Mouse (Mus musculus) neural tube, embryonic 14.5 days (tissue): ENCODE measurements at regions not wholly inside any gene's neighbourhood (a gene's known extent, or its start where the extent isn't known, plus 50 kb on each side); places are given as distances from the start of the nearest gene placed in this dataset.
A peak's percentile ranks its signal among the peaks of the same experiment; 100 is the strongest.

Experiments used
- ATAC-seq: fragments of 200-750 bp; cut with Nextera tagmentation; 2 replicates; pipeline ENCODE4 v1.8.0; 2017; ENCODE audit warnings: low read depth, mild to moderate bottlenecking, moderate TSS enrichment, moderate library complexity
- H3K27ac ChIP-seq: fragments of 300-500 bp; sonication (generic); 2 replicates; pipeline ENCODE4 v1.5.1; 2014; ENCODE audit warnings: low read depth, mild to moderate bottlenecking, control low read depth, low read length, moderate library complexity, mixed read lengths
- H3K27me3 ChIP-seq: fragments of 300-500 bp; sonication (generic); 2 replicates; pipeline ENCODE4 v1.6.1; 2014; ENCODE audit warnings: low read length; ENCODE audit not compliant: control insufficient read depth, insufficient read depth
- H3K36me3 ChIP-seq: fragments of 300-500 bp; sonication (generic); 2 replicates; pipeline ENCODE4 v1.6.1; 2014; ENCODE audit warnings: low read length, mixed read lengths; ENCODE audit not compliant: control insufficient read depth, insufficient read depth
- H3K4me1 ChIP-seq: fragments of 300-500 bp; sonication (generic); 2 replicates; pipeline ENCODE4 v1.6.1; 2014; ENCODE audit warnings: low read length; ENCODE audit not compliant: control insufficient read depth, insufficient read depth
- H3K4me2 ChIP-seq: fragments of 300-500 bp; sonication (generic); 2 replicates; pipeline ENCODE4 v1.6.1; 2014; ENCODE audit warnings: mild to moderate bottlenecking, low read depth, low read length, control low read depth
- H3K4me3 ChIP-seq: fragments of 300-500 bp; sonication (generic); 2 replicates; pipeline ENCODE4 v1.5.1; 2014; ENCODE audit warnings: low read depth, low read length, control low read depth, mixed read lengths
- H3K9ac ChIP-seq: fragments of 300-500 bp; sonication (generic); replicated peaks from 2 replicates; pipeline ENCODE4 v1.6.1; 2014; ENCODE audit warnings: low read depth, mild to moderate bottlenecking, control low read depth, low read length, mixed read lengths
- H3K9me3 ChIP-seq: fragments of 300-500 bp; sonication (generic); 2 replicates; pipeline ENCODE4 v1.6.1; 2016; ENCODE audit warnings: low read length; ENCODE audit not compliant: control insufficient read depth
- WGBS: fragments of 180-500 bp; shearing (Covaris S2); extraction: QIAGEN DNeasy Blood & Tissue Kit; methylation state at CpG from one replicate; pipeline ENCODE4 v1.1.7; 2014; 5-methylcytosine and 5-hydroxymethylcytosine counted together

DNA sequence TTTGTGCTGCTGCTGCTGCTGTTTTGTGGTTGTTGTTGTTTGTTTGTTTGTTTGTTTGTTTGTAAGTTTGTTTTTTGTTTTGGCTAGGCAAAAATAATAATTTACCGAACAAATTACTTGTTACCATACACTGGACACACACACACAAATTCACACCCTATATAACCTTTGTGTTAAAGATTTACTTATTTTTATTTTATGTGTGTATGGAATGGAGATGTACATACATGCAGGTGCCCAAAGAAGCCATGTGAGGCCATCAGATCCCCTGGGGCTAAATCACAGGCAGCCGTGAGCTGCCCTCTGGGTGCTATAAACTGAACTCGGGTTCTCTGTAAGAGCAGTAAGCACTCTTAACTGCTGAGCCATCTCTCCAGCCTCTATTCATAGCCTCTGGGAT is 56.0 kb downstream of the Pttg1 start:
- ATAC-seq: no peak
- H3K4me1 ChIP-seq: no peaks in the 10 kb centered on the region
- no peaks in the 10 kb centered on the region for H3K27me3 ChIP-seq
- H3K27ac ChIP-seq: no peak overlapping the region
- no peaks in the 10 kb centered on the region for H3K36me3 ChIP-seq
- no peak overlapping the region for H3K9ac ChIP-seq
- no peaks in the 10 kb centered on the region for H3K9me3 ChIP-seq
- 61% methylated on average over 3 of the region's 3 CpGs for WGBS
- H3K4me2 ChIP-seq: no peak overlapping the region
- no peak overlapping the region for H3K4me3 ChIP-seq

DNA sequence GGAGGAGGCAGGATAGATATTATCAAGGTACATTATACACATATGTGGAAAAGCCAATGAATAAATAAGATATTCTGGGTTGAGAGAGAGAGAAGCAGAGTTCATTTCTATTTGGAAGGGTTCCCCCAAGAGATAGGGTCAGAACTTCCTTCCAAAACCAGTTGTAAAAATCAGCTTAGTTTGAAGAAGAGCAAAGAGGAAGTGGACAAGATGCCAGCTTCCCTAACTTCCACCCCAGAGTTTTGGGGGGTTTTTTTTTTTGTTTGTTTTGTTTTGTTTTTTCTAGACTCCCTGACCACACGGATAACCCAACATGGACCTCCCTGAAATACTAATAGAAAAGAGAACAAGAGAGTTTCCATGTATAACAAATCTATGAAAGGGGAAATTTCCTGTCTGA is 57.7 kb downstream of the Pttg1 start:
- H3K9me3 ChIP-seq: no peaks in the 10 kb centered on the region
- WGBS: 88% methylated on average over 1 of the region's 1 CpGs
- H3K27ac ChIP-seq: no peak overlapping the region
- no peak overlapping the region for H3K4me3 ChIP-seq
- ATAC-seq: no peak
- no peak overlapping the region for H3K9ac ChIP-seq
- no peaks in the 10 kb centered on the region for H3K36me3 ChIP-seq
- no peaks in the 10 kb centered on the region for H3K4me1 ChIP-seq
- H3K27me3 ChIP-seq: no peaks in the 10 kb centered on the region
- no peak overlapping the region for H3K4me2 ChIP-seq

DNA sequence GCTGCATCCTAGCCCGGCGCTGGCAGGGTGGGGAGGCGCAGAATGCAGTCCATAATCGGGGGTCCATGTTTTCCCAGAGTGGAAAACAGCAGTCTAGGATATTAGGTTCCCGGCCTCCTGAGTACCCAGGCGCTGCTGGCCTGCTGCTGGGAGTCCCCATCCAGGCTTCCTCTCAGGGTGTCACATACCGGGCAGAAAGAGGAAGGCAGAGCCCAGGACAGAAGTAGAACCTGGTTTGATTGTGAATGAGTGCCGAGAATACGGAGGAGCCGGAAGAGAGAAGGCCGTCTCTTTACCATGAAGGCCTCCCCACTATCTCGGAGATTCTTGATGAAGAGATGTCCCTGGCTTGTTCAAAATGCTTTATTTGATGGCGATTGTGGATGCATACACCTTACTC is 64.2 kb downstream of the Pttg1 start:
- no peaks in the 10 kb centered on the region for H3K4me1 ChIP-seq
- H3K27me3 ChIP-seq: no peaks in the 10 kb centered on the region
- no peak overlapping the region for H3K4me2 ChIP-seq
- 76% methylated on average over 13 of the region's 13 CpGs for WGBS
- H3K9me3 ChIP-seq: no peaks in the 10 kb centered on the region
- ATAC-seq: no peak
- H3K4me3 ChIP-seq: no peak overlapping the region
- H3K27ac ChIP-seq: no peak overlapping the region
- no peaks in the 10 kb centered on the region for H3K36me3 ChIP-seq
- H3K9ac ChIP-seq: no peak overlapping the region

DNA sequence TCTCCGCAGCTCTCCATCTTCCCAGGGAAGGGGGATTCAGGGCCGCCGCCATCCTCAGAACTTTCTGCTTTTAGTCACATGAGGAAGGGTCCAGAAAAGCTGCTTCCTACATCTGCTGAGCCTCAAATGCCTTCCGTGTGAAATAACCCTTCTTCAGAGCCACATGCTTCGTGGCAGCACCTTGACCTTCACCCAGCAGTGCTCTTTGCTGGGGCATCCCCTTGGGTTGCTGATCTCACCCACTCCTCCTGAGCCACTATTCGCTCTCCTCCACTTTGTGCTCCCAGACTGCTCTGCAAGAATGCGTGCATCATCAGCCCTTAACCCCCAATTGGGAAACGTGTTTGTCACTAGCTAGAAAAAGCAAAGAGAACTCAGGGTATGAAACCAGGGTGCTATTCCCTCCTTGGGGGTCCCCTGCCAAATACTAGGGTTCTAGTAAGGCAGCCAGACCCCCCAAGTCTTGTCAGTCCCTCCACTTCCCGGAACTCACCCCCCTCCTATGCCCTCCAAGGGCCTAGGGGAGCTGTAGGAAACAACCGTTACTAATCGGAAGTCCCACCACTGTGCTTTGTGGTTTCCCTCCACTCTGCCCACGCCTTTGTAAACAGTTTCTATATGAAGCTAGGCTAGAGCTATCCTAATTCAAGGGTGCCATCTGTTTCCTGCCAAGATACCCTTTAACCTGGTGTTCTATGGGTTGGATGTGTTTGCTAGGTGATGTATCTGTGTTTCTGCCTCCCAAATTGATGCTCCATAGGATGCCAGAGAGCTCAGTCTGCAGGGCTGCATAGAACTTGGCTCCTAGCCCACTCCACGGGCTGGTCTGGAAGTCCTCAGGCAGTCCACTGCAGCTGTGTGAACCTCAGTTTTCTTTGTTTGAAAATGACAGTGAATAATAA is 67.4 kb downstream of the Pttg1 start:
- Histone ChIP-seq H3K27me3 (no peaks in the 10 kb centered on the region), H3K27ac (no peak overlapping the region), H3K9me3 (no peaks in the 10 kb centered on the region), H3K9ac (no peak overlapping the region), H3K4me1 (no peaks in the 10 kb centered on the region), H3K36me3 (no peaks in the 10 kb centered on the region), H3K4me2 (no peak overlapping the region), H3K4me3 (no peak overlapping the region)
- 66% methylated on average over 13 of the region's 13 CpGs for WGBS
- 0 out of 2 replicates have a peak, but pooled peaks have one; percentile 9 for ATAC-seq

DNA sequence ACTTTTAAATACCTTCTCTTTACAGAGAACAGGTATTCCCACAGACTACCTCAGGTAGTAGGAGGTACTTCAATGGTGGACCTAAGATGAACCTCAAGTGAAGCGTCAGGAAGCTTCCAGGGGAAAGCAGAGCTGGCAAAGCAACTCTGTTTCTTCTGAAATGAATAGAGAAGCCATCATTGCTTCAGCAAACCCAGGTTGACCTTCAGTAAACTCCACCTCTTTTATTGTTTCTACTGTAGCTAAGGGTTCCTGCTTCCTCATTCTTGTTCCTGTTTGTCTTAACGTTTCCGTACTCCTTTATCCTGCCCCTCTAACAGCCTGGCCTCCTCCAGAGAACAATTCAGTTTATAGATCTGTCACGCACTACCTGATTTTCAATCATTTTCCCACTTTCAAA is 72.4 kb downstream of the Pttg1 start:
- ATAC-seq: no peak
- H3K27me3 ChIP-seq: no peaks in the 10 kb centered on the region
- no peak overlapping the region for H3K27ac ChIP-seq
- H3K4me1 ChIP-seq: no peaks in the 10 kb centered on the region
- WGBS: 74% methylated on average over 4 of the region's 4 CpGs
- no peak overlapping the region for H3K4me3 ChIP-seq
- H3K9ac ChIP-seq: no peak overlapping the region
- H3K36me3 ChIP-seq: no peaks in the 10 kb centered on the region
- H3K4me2 ChIP-seq: no peak overlapping the region
- no peaks in the 10 kb centered on the region for H3K9me3 ChIP-seq

DNA sequence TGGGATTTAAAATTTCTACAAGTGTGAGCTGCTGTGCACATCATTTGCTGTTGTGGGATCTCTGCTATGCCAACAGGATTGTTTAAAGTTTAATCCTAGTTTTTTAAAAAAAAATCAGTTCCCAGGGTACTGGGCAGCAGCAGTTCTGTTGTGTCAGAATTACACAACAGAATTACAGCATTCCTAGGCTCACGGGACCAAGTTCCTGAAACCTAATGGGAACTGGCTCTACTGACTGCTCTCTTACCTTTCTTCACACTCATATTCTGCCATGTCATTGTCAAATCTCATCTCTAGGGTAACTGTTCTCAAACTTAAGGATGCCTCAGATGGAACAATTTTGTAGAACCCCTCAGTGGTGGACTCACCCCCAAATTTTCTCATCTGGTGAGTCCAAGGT is 73.0 kb downstream of the Pttg1 start:
- no peak for ATAC-seq
- H3K27ac ChIP-seq: no peak overlapping the region
- no peak overlapping the region for H3K4me3 ChIP-seq
- H3K9ac ChIP-seq: no peak overlapping the region
- H3K9me3 ChIP-seq: no peaks in the 10 kb centered on the region
- no peaks in the 10 kb centered on the region for H3K27me3 ChIP-seq
- 89% methylated on average over 1 of the region's 1 CpGs for WGBS
- no peaks in the 10 kb centered on the region for H3K4me1 ChIP-seq
- no peak overlapping the region for H3K4me2 ChIP-seq
- no peaks in the 10 kb centered on the region for H3K36me3 ChIP-seq

DNA sequence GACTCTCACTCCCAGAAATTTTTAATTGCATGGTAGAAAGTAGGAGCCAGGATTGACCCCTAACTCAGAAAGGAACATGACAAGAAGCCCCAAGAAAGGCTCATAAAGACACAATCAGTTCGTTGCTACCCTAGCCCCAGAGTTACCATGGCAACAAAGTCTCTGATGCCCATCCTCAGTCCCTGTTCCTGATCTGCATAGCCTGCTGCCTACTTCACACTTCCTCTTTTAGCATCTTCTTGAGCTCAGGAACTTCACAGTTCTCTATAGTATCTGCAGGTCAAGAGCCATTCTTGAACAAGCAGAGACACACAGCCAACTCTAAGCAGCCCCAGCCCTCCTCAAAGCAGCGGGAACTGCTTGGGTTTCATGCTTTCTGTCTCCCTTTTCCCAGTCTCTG is 74.2 kb downstream of the Pttg1 start:
- no peak for ATAC-seq
- Histone ChIP-seq H3K27ac (no peak overlapping the region), H3K4me3 (no peak overlapping the region), H3K9ac (no peak overlapping the region), H3K4me2 (no peak overlapping the region), H3K4me1 (no peaks in the 10 kb centered on the region), H3K27me3 (no peaks in the 10 kb centered on the region), H3K9me3 (no peaks in the 10 kb centered on the region), H3K36me3 (no peaks in the 10 kb centered on the region)
- WGBS: 62% methylated on average over 2 of the region's 2 CpGs

DNA sequence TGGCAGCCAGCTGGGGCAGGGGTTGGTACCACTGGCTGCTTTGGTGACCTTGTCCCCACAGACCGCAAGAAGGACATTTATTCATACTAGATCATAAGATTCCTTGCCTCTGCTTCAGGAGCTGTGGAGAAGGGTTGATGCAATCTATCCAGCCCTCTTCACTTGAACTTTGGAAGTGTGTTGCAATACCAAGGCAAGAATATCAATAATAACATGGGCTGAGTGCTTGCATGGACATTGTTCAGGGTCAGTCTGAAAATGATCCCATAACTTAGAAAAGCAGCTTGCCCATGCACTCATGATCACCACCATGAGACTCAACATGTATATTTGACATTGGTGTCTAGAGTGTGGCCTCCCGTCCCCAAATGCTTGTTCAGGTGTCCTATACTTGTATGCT is 74.7 kb downstream of the Pttg1 start:
- Histone ChIP-seq H3K4me3 (no peak overlapping the region), H3K27me3 (no peaks in the 10 kb centered on the region), H3K27ac (no peak overlapping the region), H3K9me3 (no peaks in the 10 kb centered on the region), H3K4me1 (no peaks in the 10 kb centered on the region), H3K36me3 (no peaks in the 10 kb centered on the region), H3K4me2 (no peak overlapping the region), H3K9ac (no peak overlapping the region)
- no peak for ATAC-seq
- WGBS: 97% methylated on average over 2 of the region's 2 CpGs

DNA sequence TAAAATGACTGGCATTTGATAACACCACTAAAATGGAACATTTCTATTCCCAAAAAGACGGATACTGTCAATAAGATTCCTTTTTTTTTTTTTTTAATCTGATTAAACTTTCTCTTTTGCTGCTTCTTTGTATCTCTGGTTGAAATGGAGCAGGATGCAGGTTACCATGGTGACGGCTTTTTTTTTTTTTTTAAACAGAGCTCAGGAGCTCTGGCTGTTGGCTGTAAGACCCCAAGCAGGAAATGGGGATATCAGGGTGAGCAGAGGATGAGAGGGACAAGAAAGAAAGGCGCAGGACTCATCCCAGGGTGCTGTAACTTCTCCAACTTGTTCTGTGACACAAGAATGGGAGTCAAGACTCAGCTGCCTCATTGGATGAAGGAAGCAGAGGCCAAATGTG is 75.8 kb downstream of the Pttg1 start:
- no peaks in the 10 kb centered on the region for H3K36me3 ChIP-seq
- H3K27me3 ChIP-seq: no peaks in the 10 kb centered on the region
- no peak overlapping the region for H3K4me2 ChIP-seq
- H3K9me3 ChIP-seq: no peaks in the 10 kb centered on the region
- no peak overlapping the region for H3K4me3 ChIP-seq
- 55% methylated on average over 3 of the region's 3 CpGs for WGBS
- no peak overlapping the region for H3K9ac ChIP-seq
- H3K27ac ChIP-seq: no peak overlapping the region
- peak; percentile 45; the same call in 1 of the 2 replicates for ATAC-seq
- no peaks in the 10 kb centered on the region for H3K4me1 ChIP-seq
